Mouse (Mus musculus) megakaryocyte, embryonic 14.5 days (primary cell): Measurements from ENCODE around the gene Actr2.

Experiments
- FLI1 ChIP-seq: IDR thresholded peaks from 2 replicates; pipeline ENCODE4 v1.6.1; 2012; ENCODE audit warnings: low read length, inconsistent platforms, mixed read lengths
- GATA1 ChIP-seq: IDR thresholded peaks from 3 replicates; pipeline ENCODE4 v1.6.1; 2012; ENCODE audit warnings: mixed read lengths, low read length, inconsistent platforms, borderline replicate concordance

DNA sequence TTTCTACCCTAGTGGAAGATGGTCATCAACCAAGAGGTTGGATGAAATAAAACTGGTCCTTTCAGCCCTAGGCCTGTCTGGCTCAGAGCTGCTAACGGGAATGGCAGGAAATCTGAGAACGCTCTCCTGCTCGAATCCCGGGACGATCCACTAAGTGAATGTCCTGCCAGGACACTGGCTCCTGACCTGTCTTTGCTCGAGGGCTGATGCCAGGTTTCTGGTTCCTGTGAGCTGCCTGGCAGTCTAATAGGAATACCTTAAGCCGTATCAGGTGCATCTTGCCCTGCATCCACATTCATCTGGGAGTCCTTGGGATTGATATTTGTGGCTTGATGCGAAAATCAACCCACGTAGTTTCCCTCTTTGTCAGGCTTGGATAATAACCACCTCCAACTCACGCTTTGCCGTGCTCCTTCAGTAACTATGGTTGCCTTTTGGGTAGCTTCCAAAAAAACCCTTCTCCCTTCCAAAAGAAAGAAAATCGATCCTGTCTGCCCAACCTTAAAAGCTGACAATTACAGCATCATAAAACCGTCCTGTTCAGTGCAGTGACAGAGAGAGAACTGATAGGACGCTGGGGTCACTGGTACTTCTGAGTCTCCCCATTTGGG, 78.3 kb downstream of the Actr2 start:
- TF ChIP-seq GATA1 (no peak), FLI1 (no peak)
